Mouse (Mus musculus): ENCODE data around the gene C730034F03Rik.
A peak's percentile ranks its signal among the peaks of the same experiment; 100 is the strongest.
"Not testable (repeated sequence)": the region's sequence is repeated elsewhere in the genome, so short reads cannot be mapped to it uniquely, and the experiment has no call there.

Gene C730034F03Rik

DNA sequence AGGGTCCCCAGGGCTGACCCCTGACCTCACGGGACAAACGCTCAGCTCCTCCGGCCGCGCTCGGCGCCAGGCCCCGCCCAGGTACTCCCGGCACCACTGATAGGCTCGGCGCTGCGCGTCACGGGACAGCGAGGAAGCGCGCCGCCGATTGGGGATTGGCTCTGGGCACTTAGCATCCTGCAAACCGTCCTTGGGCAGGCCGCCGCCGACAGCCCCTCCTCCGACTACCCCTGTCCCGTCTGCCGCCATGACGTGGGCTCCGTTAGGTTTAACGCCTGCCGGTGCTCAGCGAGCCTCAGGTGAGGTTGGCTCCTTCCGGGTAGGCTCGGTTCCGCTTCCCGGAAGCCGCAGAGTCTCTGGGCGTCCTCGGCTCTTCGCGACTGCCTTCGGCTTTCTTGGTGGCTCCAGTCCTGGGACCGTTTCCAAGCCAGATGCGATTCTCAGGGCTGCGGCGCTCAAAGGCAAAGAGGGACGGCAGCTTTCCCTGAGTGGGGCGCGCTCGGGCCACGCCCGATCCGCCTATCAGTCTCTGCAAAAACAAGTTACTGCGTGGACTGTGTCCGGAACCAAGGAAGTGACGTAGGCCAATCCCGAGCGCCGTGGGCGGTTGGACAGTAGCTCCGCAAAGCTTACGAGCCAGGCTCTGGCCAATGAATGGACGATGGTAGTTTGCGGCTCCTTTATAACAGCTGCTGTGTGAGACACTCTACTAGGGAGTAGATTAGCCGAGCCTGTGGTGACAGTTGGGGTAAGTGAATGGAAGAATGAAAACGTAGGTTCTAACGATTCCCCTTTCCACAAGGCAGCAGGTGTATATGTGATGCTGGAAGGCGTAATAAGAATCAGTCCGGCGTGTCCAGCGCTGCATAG is at the start of gene C730034F03Rik, which contains the start of the genes Gm44502 and Chkb:
Gene C730034F03Rik (plus strand): TSS at position 238 of the 870 bp plus-strand sequence.
Gene Gm44502 (minus strand): TSS at position 345 of the 870 bp plus-strand sequence.
Gene Chkb (minus strand): TSS at position 557 of the 870 bp plus-strand sequence.
- DNase-seq (ENCODE audit: low spot score): peak; percentile 79

GRCm38 (mm10) chr15:89384617-89385016 is 44.8 kb upstream of the C730034F03Rik start, which contains the start of gene Klhdc7b:
Klhdc7b (plus strand) TSS chr15:89384917.
- DNase-seq (ENCODE audit: low spot score): no peak

DNA sequence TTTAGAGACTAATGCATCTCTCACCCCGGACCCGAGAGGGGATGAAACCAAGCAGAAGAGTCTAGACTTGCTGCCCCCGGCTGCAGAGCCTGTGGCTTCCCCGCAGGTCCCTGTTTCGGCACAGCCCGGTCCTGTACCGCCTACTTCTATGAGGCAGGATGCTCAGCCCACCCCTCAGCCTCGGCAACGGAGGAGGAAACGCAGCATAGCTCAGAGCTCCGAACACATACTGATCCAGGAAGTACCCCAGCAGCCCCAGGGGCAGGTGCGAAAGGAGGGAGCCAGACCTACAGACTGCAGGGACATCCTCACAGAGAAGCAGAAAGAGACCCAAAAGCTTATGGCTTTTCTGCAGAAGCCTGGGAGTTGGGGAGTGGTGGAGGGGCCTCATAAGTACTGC is 42.3 kb upstream of the C730034F03Rik start:
- no peak for DNase-seq (ENCODE audit: low spot score)

- DNase-seq (ENCODE audit: low spot score): no peak
These were observed 39.3 kb upstream of the C730034F03Rik start for GRCm38 (mm10) chr15:89390081-89390480.

- no peak for DNase-seq (ENCODE audit: low spot score)
These were observed 32.5 kb upstream of the C730034F03Rik start for GRCm38 (mm10) chr15:89396883-89397282.

DNA sequence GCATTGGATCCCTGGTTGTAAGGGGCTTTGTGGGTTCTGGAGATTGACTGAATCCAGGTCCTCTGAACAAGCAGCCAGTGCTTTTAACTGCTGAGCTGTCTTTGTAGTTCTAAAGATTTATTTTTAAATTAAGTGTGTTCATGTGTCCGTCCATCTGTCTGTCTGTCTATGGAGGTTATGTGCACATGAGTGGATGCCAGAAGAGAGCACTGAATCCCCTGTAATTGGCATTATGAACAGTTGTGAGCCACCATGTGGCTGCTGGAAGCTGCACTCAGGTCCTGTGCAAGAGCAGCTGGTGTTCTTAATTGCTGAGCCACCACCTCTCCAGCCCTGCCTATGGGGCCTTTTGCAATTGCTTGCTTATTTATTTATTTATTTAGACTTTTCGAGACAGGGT is 31.2 kb upstream of the C730034F03Rik start:
- no peak for DNase-seq (ENCODE audit: low spot score)

DNA sequence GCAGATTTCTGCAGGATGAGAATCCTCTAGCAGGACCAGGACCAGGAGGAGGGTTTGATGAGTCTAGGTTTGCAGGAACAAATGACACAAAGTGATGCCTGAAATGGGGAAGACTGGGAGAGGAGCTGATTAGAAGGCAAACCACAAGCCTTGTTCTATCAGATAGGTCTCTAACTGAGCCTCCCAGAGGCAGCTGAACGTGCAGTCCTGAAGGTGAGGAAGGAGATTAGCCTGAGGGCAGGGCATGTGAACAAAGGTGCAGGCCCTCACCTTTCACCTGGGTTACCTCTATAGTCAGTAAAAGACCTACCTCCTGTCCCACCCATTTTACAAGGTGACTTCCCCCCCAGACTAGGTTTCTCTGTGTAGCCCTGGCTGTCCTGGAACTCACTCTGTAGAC is 29.7 kb upstream of the C730034F03Rik start:
- DNase-seq (ENCODE audit: low spot score): no peak

DNA sequence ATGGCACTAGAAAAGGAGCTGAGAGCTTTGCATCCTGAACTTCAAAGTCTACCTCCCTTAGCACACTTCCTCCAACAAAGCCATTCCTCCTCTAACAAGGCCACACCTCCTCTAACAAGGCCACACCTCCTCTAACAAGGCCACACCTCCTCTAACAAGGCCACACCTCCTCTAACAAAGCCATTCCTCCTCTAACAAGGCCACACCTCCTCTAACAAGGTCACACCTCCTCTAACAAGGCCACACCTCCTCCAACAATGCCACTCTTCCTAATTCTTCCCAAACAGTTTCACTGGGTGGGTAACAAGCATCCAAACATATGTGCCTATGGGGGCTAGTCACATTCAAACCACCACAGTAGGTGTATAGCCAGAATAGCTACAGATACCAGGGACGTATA is 26.9 kb upstream of the C730034F03Rik start:
- no peak for DNase-seq (ENCODE audit: low spot score)

DNA sequence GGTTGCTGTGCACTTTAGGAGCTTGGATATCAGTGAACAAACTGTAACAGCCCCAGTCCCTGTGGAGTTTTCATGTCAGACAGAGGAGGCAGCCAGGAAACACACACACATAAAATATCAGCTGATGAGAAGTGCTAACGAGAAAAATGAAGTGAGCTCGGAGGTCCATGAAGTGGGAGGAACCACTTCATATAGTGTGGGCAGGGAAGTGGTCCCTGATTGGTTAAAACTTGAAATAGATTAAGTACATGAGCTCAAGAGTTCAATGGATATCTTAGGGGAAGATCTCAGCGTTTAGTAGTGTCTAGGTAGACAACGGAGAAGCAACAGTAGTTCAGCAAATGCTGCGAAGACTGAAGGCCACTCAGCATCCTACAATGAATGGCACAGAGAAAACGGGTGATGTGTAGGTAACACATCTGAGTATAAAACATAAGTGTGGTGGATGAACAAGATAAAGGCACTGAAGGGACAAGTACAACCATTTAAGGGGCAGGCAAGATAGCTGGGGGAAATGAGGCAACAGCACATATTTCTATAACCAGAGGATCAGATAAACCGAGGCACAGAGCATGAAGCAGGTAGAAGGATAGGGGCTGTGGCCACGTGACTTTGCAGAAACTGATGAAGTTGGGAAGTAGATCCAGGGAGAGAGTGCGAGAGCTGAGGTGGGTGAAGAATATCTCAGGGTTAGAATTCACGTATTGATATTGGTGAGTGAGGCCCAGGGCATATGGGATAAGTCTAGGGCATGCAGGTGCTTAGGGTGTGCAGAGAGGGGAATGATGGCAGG is 24.4 kb upstream of the C730034F03Rik start:
- no peak for DNase-seq (ENCODE audit: low spot score)

GRCm38 (mm10) chr15:89406691-89407090 is 22.7 kb upstream of the C730034F03Rik start:
- no peak for DNase-seq (ENCODE audit: low spot score)

- no peak for DNase-seq (ENCODE audit: low spot score)
These were observed 19.3 kb upstream of the C730034F03Rik start, which contains the start of gene Syce3 for GRCm38 (mm10) chr15:89410118-89410517. Syce3 (minus strand) TSS chr15:89410503.

- no peak for DNase-seq (ENCODE audit: low spot score)
These were observed 14.1 kb upstream of the C730034F03Rik start for GRCm38 (mm10) chr15:89415282-89415681.

- DNase-seq (ENCODE audit: low spot score): no peak
These were observed 7.5 kb upstream of the C730034F03Rik start for GRCm38 (mm10) chr15:89421938-89422337.

GRCm38 (mm10) chr15:89424621-89425020 is 4.8 kb upstream of the C730034F03Rik start:
- DNase-seq (ENCODE audit: low spot score): no peak

DNA sequence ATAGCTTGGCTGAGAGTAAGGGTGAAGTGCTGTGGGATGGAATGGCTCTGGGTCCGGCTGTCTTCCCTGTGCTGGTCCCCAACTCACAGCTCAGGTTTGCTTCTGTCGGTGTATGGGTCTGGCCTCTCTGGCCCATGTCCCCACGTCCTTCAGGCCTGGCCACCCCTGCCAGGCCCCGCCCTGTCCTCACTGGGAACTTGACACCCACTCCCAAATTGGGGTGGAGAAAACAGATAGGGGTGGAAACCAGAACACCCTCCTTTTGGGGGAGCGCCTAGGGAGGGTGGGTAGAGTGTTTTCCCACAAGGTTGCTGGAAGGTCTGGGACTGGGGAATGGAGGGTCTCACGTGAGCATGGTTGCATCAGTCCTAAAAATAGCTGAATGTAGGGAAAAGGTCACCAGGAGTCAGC is 3.7 kb upstream of the C730034F03Rik start, which contains the start of gene Cpt1b:
Gene Cpt1b (minus strand): TSS at position 153 of the 411 bp plus-strand sequence.
- no peak for DNase-seq (ENCODE audit: low spot score)

- DNase-seq (ENCODE audit: low spot score): no peak
These were observed 2.7 kb upstream of the C730034F03Rik start for GRCm38 (mm10) chr15:89426716-89427115.

DNA sequence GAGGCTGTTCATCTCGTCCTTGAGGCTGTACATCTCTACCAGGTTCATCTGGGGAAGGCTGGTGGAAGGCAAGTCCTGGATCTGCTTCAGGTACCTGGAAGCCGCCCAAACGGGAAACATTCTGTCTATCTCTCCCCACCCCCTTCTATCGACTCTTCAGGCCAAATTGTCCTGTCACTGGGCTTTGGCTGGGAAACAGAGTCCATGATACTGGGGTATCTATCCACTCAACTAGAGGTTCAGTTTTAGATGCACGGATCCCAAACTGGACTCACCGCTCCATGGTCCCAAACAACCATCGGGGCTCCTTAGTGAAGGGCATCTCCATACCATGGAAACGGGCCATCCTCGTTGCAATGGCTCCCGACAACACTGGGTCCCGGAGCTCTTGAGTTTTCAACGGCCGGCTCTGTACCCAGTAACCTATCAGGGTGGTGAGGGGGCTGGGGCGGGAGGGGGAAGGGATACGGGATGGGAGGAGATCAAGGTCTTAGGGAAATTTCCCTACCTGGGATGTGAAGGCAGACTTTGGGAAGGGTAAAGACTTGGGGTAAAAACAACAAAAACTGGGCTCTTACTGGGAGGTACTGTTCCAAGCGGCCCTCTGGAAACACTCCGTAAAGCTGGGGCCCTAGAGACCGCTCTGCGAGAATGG is 1.1 kb upstream of the C730034F03Rik start:
- no peak for DNase-seq (ENCODE audit: low spot score)

- DNase-seq (ENCODE audit: low spot score): no peak
These were observed 503 bp upstream of the C730034F03Rik start for GRCm38 (mm10) chr15:89428821-89429351.

DNA sequence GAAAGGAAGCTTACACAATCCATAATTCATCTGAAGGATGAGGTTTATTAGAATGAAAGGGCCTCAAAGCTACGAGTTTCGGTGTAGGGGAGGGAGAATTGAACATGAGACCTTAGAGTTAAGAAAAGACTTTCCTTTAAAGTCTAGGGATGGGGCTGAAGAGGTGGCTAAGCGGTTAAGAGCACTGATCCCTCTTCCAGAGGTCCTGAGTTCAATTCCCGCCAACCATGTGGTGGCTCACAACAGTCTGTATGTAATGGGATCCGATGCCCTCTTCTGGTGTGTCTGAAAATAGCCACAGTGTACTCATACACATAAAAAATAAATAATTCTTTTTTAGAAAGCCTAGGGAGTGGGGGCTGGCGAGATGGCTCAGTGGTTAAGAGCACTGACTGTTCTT is 952 bp downstream of the C730034F03Rik start:
- DNase-seq (ENCODE audit: low spot score): no peak

DNA sequence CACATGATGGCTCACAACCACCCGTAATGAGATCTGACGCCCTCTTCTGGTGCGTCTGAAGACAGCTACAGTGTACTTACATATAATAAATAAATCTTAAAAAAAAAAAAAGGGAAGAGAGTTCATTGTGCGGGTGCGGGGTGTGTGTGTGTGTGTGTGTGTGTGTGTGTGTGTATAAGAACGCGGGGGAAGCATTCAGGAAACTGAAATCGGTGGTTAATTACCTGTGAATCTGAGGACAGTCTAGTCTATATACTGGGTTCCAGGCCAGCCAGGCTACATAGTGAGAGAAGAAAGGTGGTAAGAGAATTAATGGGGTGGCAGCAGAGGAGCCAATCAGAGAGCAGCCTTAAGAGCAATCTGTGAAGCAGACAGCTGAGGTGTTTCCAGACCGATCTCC is 1.4 kb downstream of the C730034F03Rik start:
- DNase-seq (ENCODE audit: low spot score): not testable (repeated sequence)

- DNase-seq (ENCODE audit: low spot score): no peak
These were observed 1.9 kb downstream of the C730034F03Rik start for GRCm38 (mm10) chr15:89431271-89431670.

DNA sequence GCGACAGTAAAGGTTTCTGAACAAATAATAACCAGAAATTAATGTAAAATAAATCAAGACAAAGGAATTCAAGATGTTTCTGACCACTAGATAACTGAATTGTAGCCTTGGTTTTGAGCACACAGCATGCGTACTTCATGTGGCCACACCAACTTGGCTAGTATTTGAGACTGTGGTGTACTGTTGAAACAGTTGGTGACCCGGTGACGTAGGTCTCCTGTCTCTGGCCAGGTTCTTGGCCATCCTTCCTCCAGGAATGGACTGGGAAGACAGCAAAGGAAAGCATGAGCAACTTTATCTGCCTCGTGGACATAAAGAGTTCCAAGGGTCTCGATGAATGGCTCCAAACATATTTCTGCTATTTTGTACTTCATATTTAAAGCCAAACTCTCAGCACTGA is 2.4 kb downstream of the C730034F03Rik start:
- no peak for DNase-seq (ENCODE audit: low spot score)
